Mouse (Mus musculus) left cerebral cortex, adult 2 months (tissue): Measurements from ENCODE around the gene Rpl35. TPM values are rescaled to one million over a fixed set of nuclear protein-coding genes. Genes with fewer than 3 reads are reported as not detected.

Source experiments
- DNase-seq, 2 experiments: peaks; one replicate each; pipeline ENCODE4 v3.0.0; 2021 to 2022; ENCODE audit warnings: low spot score in 2 of 2, mixed read lengths in 1 of 2; ENCODE audit errors: extremely low spot score in 1 of 2
- H3K27ac ChIP-seq: fragments of 200-600 bp; 2 replicates; pipeline ENCODE4 v1.8.1; 2022
- H3K4me3 ChIP-seq: fragments of 200-600 bp; 2 replicates; pipeline ENCODE4 v1.8.1; 2022
- CTCF ChIP-seq: fragments of 200-600 bp; IDR thresholded peaks from 2 replicates; pipeline ENCODE4 v1.8.1; 2022; ENCODE audit warnings: antibody characterized with exemption, mild to moderate bottlenecking, moderate library complexity
- intact Hi-C: fragments of 180-260 bp; cut with DNase I; formaldehyde crosslinking; loops from one replicate; pipeline ENCODE4 v1.15.1; 2025
- total RNA-seq, 2 experiments: library from RNA; stranded (reverse); gene quantifications; 2 replicates each; pipeline ENCODE4 v1.2.3; 2021

Gene Rpl35
- total RNA-seq, 2 experiments from 2014 or later = 251 to 253 TPM

DNA sequence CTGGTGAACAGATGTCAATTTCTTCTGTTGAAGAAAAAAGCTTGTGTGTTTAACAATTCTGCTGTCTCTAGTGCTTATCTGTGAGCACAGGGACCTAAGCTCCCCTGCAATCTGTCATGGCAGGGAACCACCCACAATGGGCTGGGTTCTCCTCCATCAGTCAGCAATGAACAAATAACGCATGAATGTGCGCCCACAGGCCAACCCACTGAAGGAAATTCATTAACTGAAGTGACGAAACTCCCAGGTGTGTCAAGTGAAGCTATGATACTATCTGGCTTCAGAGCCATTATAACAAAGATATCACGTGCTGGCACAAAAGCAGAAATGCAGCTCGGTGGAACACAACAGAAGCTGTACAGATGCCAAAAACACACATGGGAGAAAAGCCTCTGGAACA lies 35.4 kb downstream of the Rpl35 start:
- TF ChIP-seq CTCF = no peak
- Histone ChIP-seq H3K27ac (no peak overlapping the region), H3K4me3 (no peak overlapping the region)
- no peak for DNase-seq
- intact Hi-C loops = no loop called here

DNA sequence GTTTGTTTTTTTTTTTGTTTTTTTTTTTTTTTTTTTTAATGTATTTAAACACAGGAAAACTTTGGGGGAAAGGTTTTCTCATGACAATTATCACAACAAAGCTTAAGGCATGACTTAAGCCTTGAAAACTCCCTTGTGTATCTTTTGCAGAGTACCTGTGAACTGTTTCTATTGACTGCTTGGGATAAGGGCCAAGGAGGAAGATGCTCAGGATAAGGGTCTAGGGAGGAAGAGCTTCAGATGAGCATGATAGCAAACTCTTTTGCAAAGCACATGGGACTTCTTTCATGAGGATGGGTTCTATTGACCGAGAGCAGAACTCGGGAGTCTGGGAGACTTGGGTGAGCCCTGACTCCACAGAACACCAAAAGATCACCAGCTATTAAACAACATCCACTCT lies 35.8 kb downstream of the Rpl35 start:
- intact Hi-C loops = no loop called here
- TF ChIP-seq CTCF = no peak
- DNase-seq = no peak
- Histone ChIP-seq H3K27ac (no peak overlapping the region), H3K4me3 (no peak overlapping the region)

GRCm38 (mm10) chr2:38964198-38964597 lies 41.2 kb downstream of the Rpl35 start:
- intact Hi-C loops = no loop called here
- DNase-seq = no peak
- Histone ChIP-seq H3K27ac (no peak overlapping the region), H3K4me3 (no peak overlapping the region)
- TF ChIP-seq CTCF = no peak

GRCm38 (mm10) chr2:38957671-38958223 lies 47.7 kb downstream of the Rpl35 start:
- no peak for DNase-seq
- Histone ChIP-seq H3K27ac (no peak overlapping the region), H3K4me3 (no peak overlapping the region)
- TF ChIP-seq CTCF = no peak
- intact Hi-C loops = no loop called here

GRCm38 (mm10) chr2:38956062-38956461 lies 49.4 kb downstream of the Rpl35 start:
- intact Hi-C loops = no loop called here
- Histone ChIP-seq H3K27ac (no peak overlapping the region), H3K4me3 (no peak overlapping the region)
- no peak for TF ChIP-seq CTCF
- no peak for DNase-seq

GRCm38 (mm10) chr2:38953152-38953883 lies 52.1 kb downstream of the Rpl35 start:
- TF ChIP-seq CTCF = no peak
- Histone ChIP-seq H3K27ac (no peak overlapping the region), H3K4me3 (no peak overlapping the region)
- DNase-seq = peak; percentile 42 to 63
- intact Hi-C loops = no loop called here

Other genes starting within 250 kb of the Rpl35 start
- 10 to 100 TPM in 1 of 2 experiments, 1 to 10 TPM in 1; 9.3 to 10.4 TPM for gene Nr6a1, start 77.9 kb downstream of the Rpl35 start, total RNA-seq
- 1 to 10 TPM; 2.1 to 2.6 TPM for gene Olfml2a, start 73.6 kb downstream of the Rpl35 start, total RNA-seq
- gene Wdr38, start 8.1 kb downstream of the Rpl35 start, total RNA-seq = under 1 TPM; 0.32 to 0.70 TPM
- 100 to 1,000 TPM; 106 to 108 TPM for gene Arpc5l, start 276 bp downstream of the Rpl35 start, total RNA-seq
- gene Golga1, start 59.9 kb upstream of the Rpl35 start, total RNA-seq = 10 to 100 TPM; 30.3 to 31.1 TPM
- gene Scai, start 185.1 kb upstream of the Rpl35 start, total RNA-seq = 10 to 100 TPM; 51.1 to 65.4 TPM
- gene Ppp6c, start 220.8 kb upstream of the Rpl35 start, total RNA-seq = 10 to 100 TPM; 63.2 to 67.5 TPM